Mouse (Mus musculus): ENCODE results near the gene Atrnl1. TPM values are rescaled to one million over a fixed set of nuclear protein-coding genes. Genes with fewer than 3 reads are reported as not detected.

Gene Atrnl1
- polyA plus RNA-seq, 1 experiment from 2014 or later = 5.1 TPM

DNA sequence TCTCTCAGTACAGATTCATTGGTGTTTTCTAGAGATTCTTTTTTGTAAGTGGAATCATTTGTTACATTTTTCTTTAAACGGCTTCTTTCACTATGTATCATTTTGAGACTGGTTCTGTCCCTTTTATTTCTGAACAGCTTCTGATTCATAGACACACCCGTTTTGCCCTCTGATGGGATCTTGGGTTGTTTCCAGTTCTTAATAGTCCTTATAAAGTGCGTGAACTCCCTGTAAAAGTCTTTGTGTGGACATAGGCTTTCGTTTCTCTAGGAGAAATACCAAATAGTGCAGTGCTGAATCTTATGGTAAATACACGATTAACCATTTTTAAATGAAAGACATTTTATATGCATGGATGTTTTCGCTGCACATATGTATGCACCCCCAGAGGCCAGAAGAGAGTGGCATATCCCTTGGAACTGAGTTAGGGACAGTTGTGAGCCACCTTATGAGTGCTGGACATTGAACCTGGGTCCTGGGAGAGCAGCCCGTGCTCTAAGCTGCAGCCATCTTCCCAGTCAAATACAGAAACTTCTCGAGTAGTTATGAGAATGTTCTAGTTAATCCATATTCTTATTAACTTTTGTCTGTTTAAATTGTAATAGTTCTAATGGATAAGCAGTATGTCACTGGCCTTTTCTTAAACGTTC lies 5.3 kb downstream of the Atrnl1 start:
- WGBS = 86% methylated on average over 9 of the region's 9 CpGs
- no peaks in the 10 kb centered on the region for H3K36me3 ChIP-seq
- H3K4me1 ChIP-seq = peaks cover 8% of the 10 kb centered on the region
- H3K4me3 ChIP-seq = no peak overlapping the region
- DNase-seq (ENCODE audit: low spot score) = no peak
- H3K27me3 ChIP-seq (ENCODE audit: insufficient read depth, poor library complexity, severe bottlenecking) = no peaks in the 10 kb centered on the region
- H3K27ac ChIP-seq = no peak overlapping the region
- no peaks in the 10 kb centered on the region for H3K9me3 ChIP-seq

DNA sequence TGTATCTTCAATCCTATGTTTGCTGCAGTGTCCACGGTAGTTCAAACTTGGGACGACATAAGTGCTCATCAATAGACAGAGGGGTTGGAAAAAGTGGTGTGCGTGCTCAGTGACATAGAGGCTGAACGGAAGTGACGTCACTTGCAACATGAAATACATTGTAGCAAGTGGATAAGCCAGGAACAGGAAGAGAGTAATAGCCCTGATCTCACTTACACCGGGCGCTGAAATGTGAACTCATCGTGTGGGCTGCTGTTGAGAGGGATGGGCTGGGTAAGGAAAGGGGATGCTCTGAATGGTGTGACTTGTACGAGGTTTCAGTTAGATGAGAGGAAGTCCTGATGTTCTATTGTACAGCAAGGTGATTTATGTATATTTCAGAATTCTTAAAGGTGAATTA lies 8.3 kb downstream of the Atrnl1 start:
- 82% methylated on average over 9 of the region's 9 CpGs for WGBS
- Histone ChIP-seq H3K9me3 (no peaks in the 10 kb centered on the region), H3K36me3 (peaks cover 3% of the 10 kb centered on the region), H3K4me3 (no peak overlapping the region), H3K27me3 (ENCODE audit: insufficient read depth, poor library complexity, severe bottlenecking) (no peaks in the 10 kb centered on the region), H3K4me1 (no peaks in the 10 kb centered on the region), H3K27ac (no peak overlapping the region)
- no peak for DNase-seq (ENCODE audit: low spot score)

DNA sequence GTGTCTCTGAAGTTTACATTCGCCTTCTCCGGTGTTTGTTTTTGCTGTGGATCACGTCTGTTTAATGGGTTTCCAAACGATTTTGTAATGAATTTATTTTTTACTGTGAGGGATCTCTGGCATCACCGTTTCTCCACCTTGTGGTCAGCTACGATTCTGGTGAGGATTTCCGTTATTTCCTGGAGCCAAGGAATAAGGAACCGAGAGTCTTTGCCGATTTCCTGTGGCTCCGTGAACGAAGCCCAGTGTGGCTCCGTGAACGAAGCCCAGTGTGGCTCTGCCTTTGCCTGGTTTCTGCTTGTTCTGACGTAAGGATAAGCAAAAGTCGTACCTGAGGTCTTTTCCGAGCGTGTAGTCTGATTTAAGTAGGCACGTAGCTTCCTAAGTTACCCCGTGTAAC lies 11.0 kb downstream of the Atrnl1 start:
- Histone ChIP-seq H3K4me1 (no peaks in the 10 kb centered on the region), H3K27me3 (ENCODE audit: insufficient read depth, poor library complexity, severe bottlenecking) (no peaks in the 10 kb centered on the region), H3K27ac (no peak overlapping the region), H3K9me3 (no peaks in the 10 kb centered on the region), H3K4me3 (no peak overlapping the region), H3K36me3 (peaks cover 13% of the 10 kb centered on the region)
- no peak for DNase-seq (ENCODE audit: low spot score)
- 87% methylated on average over 19 of the region's 19 CpGs for WGBS

DNA sequence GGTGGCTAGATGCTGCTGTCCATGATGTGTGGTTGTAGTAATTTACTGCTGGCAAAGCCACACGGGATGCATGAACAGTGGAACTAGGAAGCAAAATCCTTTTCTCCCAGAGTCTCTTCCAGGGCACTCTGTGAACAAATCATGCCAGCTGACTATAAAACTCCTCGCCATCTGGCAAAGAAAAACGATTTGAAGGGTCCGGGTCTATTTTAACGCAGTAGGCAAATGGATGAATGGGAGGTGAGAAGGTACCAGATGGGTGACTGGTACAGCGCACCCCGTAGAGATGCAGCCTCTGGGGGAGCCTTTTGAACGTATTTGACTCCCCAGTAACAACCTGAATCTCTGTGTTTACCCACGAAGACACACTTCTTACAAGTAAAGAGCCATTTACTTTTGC lies 14.9 kb downstream of the Atrnl1 start:
- no peak overlapping the region for H3K4me3 ChIP-seq
- no peaks in the 10 kb centered on the region for H3K27me3 ChIP-seq (ENCODE audit: insufficient read depth, poor library complexity, severe bottlenecking)
- H3K36me3 ChIP-seq = peaks cover 13% of the 10 kb centered on the region
- WGBS = 89% methylated on average over 9 of the region's 9 CpGs
- no peak for DNase-seq (ENCODE audit: low spot score)
- H3K9me3 ChIP-seq = no peaks in the 10 kb centered on the region
- H3K27ac ChIP-seq = no peak overlapping the region
- H3K4me1 ChIP-seq = no peaks in the 10 kb centered on the region

DNA sequence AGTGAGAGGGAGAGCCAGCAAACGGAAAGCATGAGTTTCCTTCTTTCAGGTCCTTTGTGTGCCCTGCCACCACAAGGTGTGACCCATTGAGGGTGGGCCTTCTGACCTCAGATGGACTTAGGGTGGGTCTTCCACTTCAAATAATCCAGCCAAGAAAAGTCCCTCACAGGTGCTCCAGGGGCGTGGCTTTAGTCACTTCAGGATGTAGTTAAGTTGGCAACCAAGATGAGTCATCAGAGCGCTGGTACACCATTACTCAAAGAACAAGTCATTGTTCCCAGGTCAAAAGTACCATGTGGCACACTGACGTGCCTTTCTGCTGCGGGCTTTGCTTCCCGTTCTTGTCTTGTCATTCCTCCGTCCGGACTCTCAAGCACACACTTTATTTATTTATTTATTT lies 16.4 kb downstream of the Atrnl1 start:
- Histone ChIP-seq H3K4me3 (no peak overlapping the region), H3K36me3 (peaks cover 15% of the 10 kb centered on the region), H3K4me1 (no peaks in the 10 kb centered on the region), H3K9me3 (no peaks in the 10 kb centered on the region), H3K27ac (no peak overlapping the region), H3K27me3 (ENCODE audit: insufficient read depth, poor library complexity, severe bottlenecking) (no peaks in the 10 kb centered on the region)
- no peak for DNase-seq (ENCODE audit: low spot score)
- 85% methylated on average over 8 of the region's 8 CpGs for WGBS

DNA sequence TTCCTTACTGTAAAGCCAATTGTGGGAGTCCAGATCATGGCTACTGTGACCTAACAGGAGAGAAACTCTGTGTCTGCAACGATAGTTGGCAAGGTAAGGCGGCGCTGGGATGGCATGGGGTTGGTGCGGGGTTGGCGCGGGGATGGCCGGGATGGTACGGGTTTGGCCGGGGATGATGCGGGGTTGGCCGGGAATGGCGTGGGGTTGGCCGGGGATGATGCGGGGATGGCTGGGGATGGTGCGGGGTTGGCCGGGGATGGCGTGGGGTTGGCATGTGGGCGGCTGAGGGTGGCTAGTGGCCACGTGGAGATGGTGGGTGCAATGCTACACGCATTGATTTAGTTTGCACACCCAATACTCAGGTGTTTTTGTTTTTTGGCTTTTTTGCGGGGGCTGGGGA lies 31.7 kb downstream of the Atrnl1 start:
- Histone ChIP-seq H3K27me3 (ENCODE audit: insufficient read depth, poor library complexity, severe bottlenecking) (no peaks in the 10 kb centered on the region), H3K27ac (no peak overlapping the region), H3K9me3 (no peaks in the 10 kb centered on the region), H3K36me3 (peaks cover 6% of the 10 kb centered on the region; the same call in 1 of the 2 replicates), H3K4me1 (no peaks in the 10 kb centered on the region), H3K4me3 (no peak overlapping the region)
- DNase-seq (ENCODE audit: low spot score) = no peak
- WGBS = 95% methylated on average over 21 of the region's 21 CpGs

DNA sequence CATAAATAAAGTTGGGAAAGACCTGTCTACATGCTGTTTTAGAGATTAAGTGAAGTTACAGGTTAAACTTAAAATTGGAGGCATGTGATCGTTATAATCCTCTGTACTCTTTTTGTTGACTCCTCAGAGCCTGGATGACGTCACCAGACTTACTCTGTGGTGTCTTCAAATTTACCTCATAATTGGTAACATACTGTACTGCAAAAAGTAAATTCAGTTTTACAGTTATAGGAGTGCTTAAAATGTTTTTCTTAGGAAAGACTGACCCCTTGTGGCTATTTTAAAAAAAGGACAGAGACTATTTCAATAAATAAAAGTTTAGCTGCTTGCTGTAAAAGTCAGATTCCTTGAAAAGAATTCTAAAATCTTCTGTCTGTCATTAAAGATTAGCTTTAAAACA lies 32.1 kb downstream of the Atrnl1 start:
- WGBS = 76% methylated on average over 2 of the region's 2 CpGs
- Histone ChIP-seq H3K4me3 (no peak overlapping the region), H3K27ac (no peak overlapping the region), H3K27me3 (ENCODE audit: insufficient read depth, poor library complexity, severe bottlenecking) (no peaks in the 10 kb centered on the region), H3K9me3 (no peaks in the 10 kb centered on the region), H3K4me1 (no peaks in the 10 kb centered on the region), H3K36me3 (peaks cover 10% of the 10 kb centered on the region; the same call in 1 of the 2 replicates)
- DNase-seq (ENCODE audit: low spot score) = no peak

DNA sequence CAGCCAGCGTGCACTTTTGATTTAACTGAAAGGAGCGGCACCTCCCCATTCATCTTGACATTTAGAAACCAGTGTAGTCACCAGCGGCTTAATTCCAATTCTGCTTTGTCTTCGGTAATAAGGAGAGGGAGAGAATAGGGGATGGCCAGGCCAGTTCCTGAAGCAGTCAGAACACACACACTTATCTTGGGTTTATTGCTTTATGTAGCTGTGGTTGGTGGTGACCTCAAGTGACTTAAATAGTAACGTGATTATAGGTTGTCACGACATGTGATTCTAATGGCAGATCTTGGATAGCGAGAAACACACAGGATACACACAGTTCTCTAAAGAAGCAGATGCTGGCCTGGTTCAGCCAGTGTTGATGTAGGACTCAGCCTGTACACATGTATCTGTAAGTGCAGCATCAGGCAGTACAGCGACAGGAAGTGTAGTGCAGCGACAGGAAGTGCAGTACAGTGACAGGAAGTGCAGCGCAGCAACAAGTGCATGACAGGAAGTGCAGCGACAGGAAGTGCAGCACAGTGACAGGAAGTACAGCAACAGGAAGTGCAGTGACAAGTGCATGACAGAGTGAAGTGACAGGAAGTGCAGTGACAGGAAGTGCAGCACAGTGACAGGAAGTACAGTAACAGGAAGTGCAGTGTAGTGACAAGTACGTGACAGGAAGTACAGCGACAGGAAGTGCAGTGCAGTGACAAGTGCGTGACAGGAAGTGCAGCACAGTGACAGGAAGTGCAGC lies 37.5 kb downstream of the Atrnl1 start:
- H3K27ac ChIP-seq = no peak overlapping the region
- no peaks in the 10 kb centered on the region for H3K27me3 ChIP-seq (ENCODE audit: insufficient read depth, poor library complexity, severe bottlenecking)
- peaks cover 21% of the 10 kb centered on the region for H3K36me3 ChIP-seq
- H3K4me1 ChIP-seq = no peaks in the 10 kb centered on the region
- no peak overlapping the region for H3K4me3 ChIP-seq
- 0 out of 2 replicates have a peak, but pooled peaks cover 3% of the 10 kb centered on the region for H3K9me3 ChIP-seq
- DNase-seq (ENCODE audit: low spot score) = no peak
- WGBS = 92% methylated on average over 14 of the region's 14 CpGs

DNA sequence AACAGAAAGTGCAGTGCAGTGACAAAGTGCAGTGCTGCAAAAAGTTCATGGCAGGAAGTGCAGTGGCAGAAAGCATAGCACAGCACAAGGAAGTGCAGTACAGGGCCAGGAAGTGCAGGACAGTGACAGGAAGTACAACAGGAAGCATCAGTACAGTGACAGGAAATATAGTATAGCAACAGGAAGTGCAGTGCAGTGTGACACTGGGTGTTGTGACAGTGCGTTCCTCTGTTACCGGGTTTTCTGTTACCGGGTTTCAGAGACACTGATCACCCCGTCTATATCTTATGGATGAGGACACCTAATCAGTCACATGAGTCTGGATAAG lies 38.1 kb downstream of the Atrnl1 start:
- no peak overlapping the region for H3K27ac ChIP-seq
- 95% methylated on average over 4 of the region's 4 CpGs for WGBS

DNA sequence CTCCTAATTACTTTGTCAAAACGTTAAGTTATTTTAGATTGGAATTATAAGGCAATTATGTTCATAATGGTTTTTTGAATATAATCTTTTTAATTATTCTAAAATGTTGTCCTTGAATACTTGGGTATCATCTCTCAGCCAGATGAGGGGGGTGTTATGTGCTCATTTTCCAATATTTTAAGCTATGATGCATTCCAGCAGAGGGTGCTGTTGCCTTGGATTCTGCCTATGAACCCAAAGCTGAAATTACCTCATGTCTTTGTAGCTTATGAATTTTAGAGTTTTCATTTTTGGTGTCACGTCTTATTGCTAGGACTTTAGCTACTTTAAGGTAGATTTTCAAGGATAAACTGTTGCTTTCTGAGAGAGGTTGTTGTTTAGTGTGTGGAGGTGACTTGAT lies 44.2 kb downstream of the Atrnl1 start:
- H3K4me3 ChIP-seq = no peak overlapping the region
- H3K27me3 ChIP-seq (ENCODE audit: insufficient read depth, poor library complexity, severe bottlenecking) = no peaks in the 10 kb centered on the region
- no peak for DNase-seq (ENCODE audit: low spot score)
- H3K27ac ChIP-seq = no peak overlapping the region
- H3K4me1 ChIP-seq = no peaks in the 10 kb centered on the region
- peaks cover 26% of the 10 kb centered on the region for H3K36me3 ChIP-seq
- H3K9me3 ChIP-seq = no peaks in the 10 kb centered on the region
- 66% methylated on average over 2 of the region's 2 CpGs for WGBS

More for the DNA sequence above, 38.1 kb downstream of the Atrnl1 start:
- Histone ChIP-seq H3K4me3 (no peak overlapping the region), H3K4me1 (no peaks in the 10 kb centered on the region), H3K36me3 (peaks cover 22% of the 10 kb centered on the region), H3K27me3 (ENCODE audit: insufficient read depth, poor library complexity, severe bottlenecking) (no peaks in the 10 kb centered on the region), H3K9me3 (0 out of 2 replicates have a peak, but pooled peaks cover 3% of the 10 kb centered on the region)
- DNase-seq (ENCODE audit: low spot score) = no peak

DNA sequence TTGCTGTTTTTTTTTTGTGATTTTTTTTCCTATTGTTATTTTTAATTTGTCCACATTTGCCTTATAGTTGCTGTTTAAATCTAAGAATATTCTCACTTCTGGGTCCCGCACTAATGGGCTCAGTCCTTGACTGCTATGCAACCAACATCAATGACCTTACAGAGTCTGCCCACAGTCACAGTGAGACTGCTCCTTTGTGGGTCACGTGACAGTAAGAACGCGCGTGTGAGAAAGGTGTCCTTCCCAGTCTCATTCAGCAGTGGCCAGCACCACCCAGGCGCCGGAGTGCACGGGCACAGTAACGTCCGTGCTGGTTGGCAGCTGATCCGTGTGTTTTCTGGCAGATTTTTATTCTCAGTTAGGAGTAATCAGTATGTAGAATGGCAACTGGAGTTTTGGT lies 44.7 kb downstream of the Atrnl1 start:
- no peak for DNase-seq (ENCODE audit: low spot score)
- peaks cover 26% of the 10 kb centered on the region for H3K36me3 ChIP-seq
- 90% methylated on average over 11 of the region's 11 CpGs for WGBS
- no peak overlapping the region for H3K27ac ChIP-seq
- no peaks in the 10 kb centered on the region for H3K27me3 ChIP-seq (ENCODE audit: insufficient read depth, poor library complexity, severe bottlenecking)
- no peaks in the 10 kb centered on the region for H3K4me1 ChIP-seq
- H3K4me3 ChIP-seq = no peak overlapping the region
- no peaks in the 10 kb centered on the region for H3K9me3 ChIP-seq

DNA sequence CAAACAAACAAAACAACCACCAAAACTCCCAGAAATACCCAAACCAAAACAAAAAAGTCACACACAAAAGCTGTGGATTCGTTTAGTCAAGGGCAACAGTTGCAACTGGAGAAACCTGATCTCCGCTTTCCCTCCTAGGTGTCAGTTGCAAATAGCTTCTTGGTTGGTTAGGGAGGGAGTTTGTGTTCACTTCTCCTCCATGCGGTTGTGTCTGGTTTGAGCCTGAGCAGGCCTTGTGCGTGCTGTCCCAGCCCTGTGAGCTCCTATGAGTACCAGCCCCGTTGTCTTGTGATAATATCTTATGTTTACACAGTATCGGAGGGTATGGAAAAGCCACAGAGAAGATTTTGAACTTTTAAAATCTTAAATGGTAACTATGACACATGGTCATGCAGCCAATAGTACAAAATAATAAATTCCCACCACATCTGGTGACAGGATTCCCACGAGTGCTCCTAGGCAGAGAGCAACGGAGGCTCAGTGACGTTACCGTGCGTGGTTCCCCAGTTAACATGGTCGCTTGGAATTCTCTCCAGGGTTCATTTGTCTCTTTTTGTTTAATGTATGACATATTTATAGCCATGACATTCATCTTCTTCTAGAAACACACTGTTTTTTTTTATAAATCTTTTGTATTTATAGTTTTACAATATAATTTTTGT lies 46.7 kb downstream of the Atrnl1 start:
- H3K36me3 ChIP-seq = peaks cover 26% of the 10 kb centered on the region
- DNase-seq (ENCODE audit: low spot score) = no peak
- H3K4me3 ChIP-seq = no peak overlapping the region
- H3K4me1 ChIP-seq = no peaks in the 10 kb centered on the region
- H3K27ac ChIP-seq = 0 out of 2 replicates have a peak overlapping the region, but pooled peaks have one; percentile 17
- WGBS = 73% methylated on average over 12 of the region's 12 CpGs
- no peaks in the 10 kb centered on the region for H3K27me3 ChIP-seq (ENCODE audit: insufficient read depth, poor library complexity, severe bottlenecking)
- no peaks in the 10 kb centered on the region for H3K9me3 ChIP-seq
